Mouse (Mus musculus) E14TG2a.4 (cell line): Measurements from ENCODE around the gene Mrm1.

ENCODE experiments used
- CTCF ChIP-seq: conservative IDR thresholded peaks from 2 replicates; pipeline ENCODE4 v1.5.1; 2014; ENCODE audit warnings: low read length
- POU5F1 ChIP-seq: IDR thresholded peaks from 2 replicates; pipeline ENCODE4 v1.6.1; 2014; ENCODE audit warnings: low read length, borderline replicate concordance

DNA sequence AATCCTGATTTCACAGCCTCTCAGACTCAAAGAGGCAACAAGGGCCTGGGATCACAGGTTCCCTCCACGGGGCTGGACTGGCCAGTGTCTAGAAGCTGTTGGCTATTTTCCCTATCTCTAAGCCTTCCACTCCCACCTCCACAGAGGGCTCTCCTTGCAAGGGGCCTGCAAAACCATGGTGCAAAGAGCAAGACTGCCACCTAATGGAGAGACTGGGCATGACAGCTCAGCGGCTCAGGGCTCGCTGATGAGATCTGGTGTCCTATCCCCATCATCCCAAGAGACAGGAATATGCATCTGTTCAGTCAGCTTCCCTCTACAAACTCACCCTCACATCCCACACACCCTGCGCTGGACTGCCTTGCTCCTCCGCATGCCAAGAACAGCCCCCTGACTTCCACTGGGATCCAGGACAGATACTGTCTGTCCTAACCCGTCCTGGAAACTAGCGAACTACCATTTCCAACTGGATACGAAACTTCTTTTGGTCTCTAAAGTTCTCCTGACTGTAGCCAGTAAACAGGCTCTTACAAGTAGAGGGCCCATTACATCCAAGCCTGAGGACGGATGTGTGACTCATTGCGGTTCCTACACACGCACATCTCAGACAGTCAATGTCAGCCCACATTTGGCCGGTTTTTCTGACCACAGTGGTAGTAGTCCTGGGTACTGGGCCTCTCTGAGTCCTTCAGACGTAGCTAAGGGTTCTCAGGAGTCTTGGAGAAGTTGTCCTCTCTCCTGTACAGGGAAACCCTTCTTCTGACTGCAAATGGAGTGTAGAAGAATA is 5.4 kb downstream of the Mrm1 start:
- no peak for TF ChIP-seq POU5F1
- peak; percentile 97 for TF ChIP-seq CTCF
